Mouse (Mus musculus) liver, adult (tissue): ENCODE measurements around the gene Klf7.

ENCODE experiments used
- GATA4 ChIP-seq: IDR thresholded peaks from 2 replicates; pipeline ENCODE4 v1.6.1; 2014; ENCODE audit warnings: mild to moderate bottlenecking, low read length; ENCODE audit not compliant: insufficient replicate concordance

Gene Klf7

GRCm38 (mm10) chr1:63995828-63996227, 126.3 kb downstream of the Klf7 start:
- TF ChIP-seq GATA4 = no peak

DNA sequence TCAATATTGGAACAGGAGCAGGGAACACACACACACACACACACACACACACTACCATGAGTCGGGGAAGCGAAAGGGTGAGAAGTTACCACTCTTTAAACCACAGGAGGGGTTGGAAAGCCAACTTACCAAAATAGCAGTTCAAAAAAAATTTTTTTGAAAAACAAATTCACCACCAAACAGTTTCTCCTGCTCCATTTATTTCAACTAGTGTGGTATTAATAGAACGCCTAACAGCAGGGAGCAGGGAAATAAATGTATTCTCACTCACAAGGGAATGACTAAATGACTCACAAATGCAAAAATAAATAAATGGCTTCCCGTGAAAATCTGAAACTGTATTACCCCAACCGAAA, 127.0 kb downstream of the Klf7 start:
- no peak for TF ChIP-seq GATA4

- TF ChIP-seq GATA4 = no peak
Measured at GRCm38 (mm10) chr1:63994248-63995136, 127.6 kb downstream of the Klf7 start.

DNA sequence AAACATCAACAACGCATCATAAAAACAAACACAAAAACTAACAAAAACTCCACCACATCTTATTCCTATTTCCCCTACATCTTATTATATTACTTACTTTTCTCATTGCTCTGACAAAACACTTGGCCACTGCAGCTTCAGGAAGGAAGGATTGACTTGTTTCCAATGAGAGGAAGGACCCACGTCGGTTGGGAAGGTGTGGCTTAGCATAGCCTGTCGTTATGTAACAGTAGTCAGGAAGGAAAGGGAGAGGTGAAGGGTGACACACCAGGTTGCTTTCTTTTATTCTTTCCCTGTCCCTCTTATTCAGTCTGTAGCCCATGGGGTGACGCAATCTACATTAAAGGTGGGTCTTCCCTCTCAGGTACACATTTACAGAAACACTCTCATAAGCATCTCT, 129.6 kb downstream of the Klf7 start:
- no peak for TF ChIP-seq GATA4

DNA sequence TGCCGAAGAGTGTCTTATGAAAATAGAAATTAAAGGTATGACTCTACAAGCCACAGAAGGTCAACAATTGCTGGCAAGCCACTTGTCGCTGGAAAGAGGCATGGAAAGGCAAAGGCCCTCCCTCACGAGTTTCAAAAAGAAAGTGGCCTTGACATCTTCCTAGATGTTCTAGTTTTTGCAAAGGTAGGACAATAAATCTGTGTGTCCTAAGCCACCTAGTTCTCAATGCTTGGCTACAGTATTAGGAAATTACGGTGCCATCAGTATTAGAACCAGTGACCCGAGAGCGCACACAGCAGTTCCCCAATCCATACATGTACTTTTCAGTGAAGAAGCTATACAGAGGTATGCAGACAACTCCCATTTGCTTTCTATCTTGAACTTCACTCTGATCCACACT, 131.7 kb downstream of the Klf7 start:
- no peak for TF ChIP-seq GATA4

GRCm38 (mm10) chr1:63980733-63981132, 141.3 kb downstream of the Klf7 start:
- no peak for TF ChIP-seq GATA4
